Mouse (Mus musculus): ENCODE measurements around the gene Cinp.

GRCm38 (mm10) chr12:110836729-110837128 is 52.2 kb downstream of the Cinp start:
- TF ChIP-seq CTCF (IDR thresholded peaks at IDR 0.05; ENCODE audit: control insufficient read depth, insufficient read depth, insufficient replicate concordance, low read depth, low read length) (no peak), POLR2A (IDR thresholded peaks at IDR 0.05; ENCODE audit: control insufficient read depth, low read depth, low read length) (no peak)
